Mouse (Mus musculus): ENCODE results near the gene Acta2. TPM values are rescaled to one million over a fixed set of nuclear protein-coding genes. Genes with fewer than 3 reads are reported as not detected.

The Acta2 gene
- polyA plus RNA-seq, 1 experiment, result 2,495 TPM

DNA sequence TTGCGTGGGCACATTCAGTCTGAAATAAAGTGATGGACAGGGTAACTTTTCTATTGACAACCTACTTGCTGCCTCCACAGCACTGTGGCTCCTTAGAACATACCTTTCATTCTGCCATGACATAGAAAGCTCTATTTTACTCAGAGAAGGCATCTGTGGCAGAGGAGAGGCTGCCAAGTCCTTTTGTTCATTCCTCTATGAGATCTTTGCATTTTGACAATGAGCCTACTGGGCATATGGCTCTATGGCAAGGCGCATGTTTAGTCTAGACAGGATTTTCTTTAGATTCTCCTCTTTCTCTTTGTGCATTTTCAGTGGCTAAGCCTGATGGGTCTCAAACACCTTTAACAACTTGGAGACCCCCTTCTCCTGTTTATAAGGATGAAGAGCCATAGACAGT, 17.6 kb downstream of the Acta2 start:
- H3K36me3 ChIP-seq (ENCODE audit: control insufficient read depth, insufficient read depth), result peaks cover 63% of the 10 kb centered on the region
- no peak overlapping the region for H3K4me3 ChIP-seq
- no peak for TF ChIP-seq TCF12 (IDR thresholded peaks at IDR 0.05; ENCODE audit: insufficient read depth, poor library complexity, severe bottlenecking)

DNA sequence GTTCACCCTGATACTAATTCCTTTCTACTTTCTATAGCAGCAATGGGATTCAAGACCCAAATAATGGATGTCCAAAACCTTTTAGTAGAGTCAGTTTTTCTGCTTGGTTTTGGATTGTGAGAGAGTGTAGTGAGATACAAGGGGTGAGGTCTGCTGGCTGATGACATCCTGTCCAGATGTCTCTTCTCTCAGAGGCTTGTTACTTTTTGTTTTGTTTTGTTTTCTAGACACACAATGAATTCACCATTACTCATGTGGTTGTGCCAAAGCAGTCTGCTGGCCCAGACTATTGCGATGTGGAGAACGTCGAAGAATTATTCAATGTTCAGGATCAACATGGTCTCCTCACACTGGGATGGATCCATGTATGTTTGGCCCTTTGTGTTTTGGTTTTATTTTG, 19.3 kb downstream of the Acta2 start:
- H3ac ChIP-seq (ENCODE audit: control insufficient read depth, insufficient read length), result no peak overlapping the region
- H3K4me3 ChIP-seq, result no peak overlapping the region
- no peaks in the 10 kb centered on the region for H3K27me3 ChIP-seq (ENCODE audit: control insufficient read depth, insufficient read depth, insufficient read length)
- H3K36me3 ChIP-seq (ENCODE audit: control insufficient read depth, insufficient read depth), result peaks cover 55% of the 10 kb centered on the region
- no peak for TF ChIP-seq USF1 (IDR thresholded peaks at IDR 0.05; ENCODE audit: low read depth)
- no peak for TF ChIP-seq TCF3 (IDR thresholded peaks at IDR 0.05; ENCODE audit: insufficient read length, low read depth)
- no peak for TF ChIP-seq MYOG (IDR thresholded peaks at IDR 0.05; ENCODE audit: control insufficient read depth in 1 of 3, insufficient read depth in 1 of 3, insufficient read length in 2 of 3, low read depth in 2 of 3)
- no peak for TF ChIP-seq REST (IDR thresholded peaks at IDR 0.05; ENCODE audit: insufficient read depth, insufficient read length)
- no peak for TF ChIP-seq SRF (IDR thresholded peaks at IDR 0.05; ENCODE audit: control insufficient read depth, insufficient read length, low read depth)
- TF ChIP-seq MAX (IDR thresholded peaks at IDR 0.05; ENCODE audit: low read depth), result no peak
- TF ChIP-seq E2F4 (IDR thresholded peaks at IDR 0.05; ENCODE audit: insufficient read depth), result no peak
- no peak for TF ChIP-seq CEBPB (IDR thresholded peaks at IDR 0.05; ENCODE audit: insufficient read depth, poor library complexity, severe bottlenecking)
- TF ChIP-seq POLR2AphosphoS2 (IDR thresholded peaks at IDR 0.05; ENCODE audit: insufficient read length, low read depth), result no peak
- TF ChIP-seq MYOD1 (IDR thresholded peaks at IDR 0.05; ENCODE audit: control insufficient read depth in 1 of 3, insufficient read length in 2 of 3, low read depth in 2 of 3), result no peak
- TF ChIP-seq POLR2A (IDR thresholded peaks at IDR 0.05; ENCODE audit: insufficient read length, low read depth), result no peak
- no peak for TF ChIP-seq TCF12 (IDR thresholded peaks at IDR 0.05; ENCODE audit: insufficient read depth, poor library complexity, severe bottlenecking)
- no peak overlapping the region for H3K4me2 ChIP-seq (ENCODE audit: low read depth)
- H3K79me2 ChIP-seq (ENCODE audit: control insufficient read depth, insufficient read depth), result no peaks in the 10 kb centered on the region

More for the DNA sequence above, 17.6 kb downstream of the Acta2 start:
- Histone ChIP-seq H3K79me2 (ENCODE audit: control insufficient read depth, insufficient read depth) (no peaks in the 10 kb centered on the region), H3K27me3 (ENCODE audit: control insufficient read depth, insufficient read depth, insufficient read length) (no peaks in the 10 kb centered on the region), H3K4me2 (ENCODE audit: low read depth) (no peak overlapping the region), H3ac (ENCODE audit: control insufficient read depth, insufficient read length) (no peak overlapping the region)

DNA sequence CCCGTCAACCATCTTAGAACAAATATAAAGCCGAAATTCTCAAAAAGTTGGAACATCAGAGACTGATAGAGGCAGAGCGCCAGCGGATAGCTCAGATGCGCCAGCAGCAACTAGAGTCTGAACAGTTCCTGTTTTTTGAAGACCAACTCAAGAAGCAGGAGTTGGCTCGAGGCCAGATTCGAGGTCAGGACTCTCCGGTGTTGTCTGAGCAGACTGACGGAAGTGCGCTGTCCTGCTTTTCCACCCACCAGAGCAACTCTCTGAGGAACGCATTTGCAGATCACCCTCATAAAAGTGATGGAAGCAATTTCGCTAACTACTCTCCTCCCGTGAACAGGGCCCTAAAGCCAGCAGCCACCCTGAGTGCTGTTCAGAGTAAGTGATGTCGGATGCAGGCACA, 21.4 kb downstream of the Acta2 start:
- Histone ChIP-seq H3ac (ENCODE audit: control insufficient read depth, insufficient read length) (no peak overlapping the region), H3K4me2 (ENCODE audit: low read depth) (no peak overlapping the region), H3K27me3 (ENCODE audit: control insufficient read depth, insufficient read depth, insufficient read length) (no peaks in the 10 kb centered on the region), H3K4me3 (no peak overlapping the region), H3K79me2 (ENCODE audit: control insufficient read depth, insufficient read depth) (no peaks in the 10 kb centered on the region), H3K36me3 (ENCODE audit: control insufficient read depth, insufficient read depth) (peaks cover 64% of the 10 kb centered on the region)
- TF ChIP-seq POLR2A (IDR thresholded peaks at IDR 0.05; ENCODE audit: insufficient read length, low read depth) (no peak), MYOG (IDR thresholded peaks at IDR 0.05; ENCODE audit: control insufficient read depth in 1 of 3, insufficient read depth in 1 of 3, insufficient read length in 2 of 3, low read depth in 2 of 3) (no peak), REST (IDR thresholded peaks at IDR 0.05; ENCODE audit: insufficient read depth, insufficient read length) (no peak), TCF3 (IDR thresholded peaks at IDR 0.05; ENCODE audit: insufficient read length, low read depth) (no peak), SRF (IDR thresholded peaks at IDR 0.05; ENCODE audit: control insufficient read depth, insufficient read length, low read depth) (no peak), MYOD1 (IDR thresholded peaks at IDR 0.05; ENCODE audit: control insufficient read depth in 1 of 3, insufficient read length in 2 of 3, low read depth in 2 of 3) (no peak)

GRCm38 (mm10) chr19:34232326-34232725, 23.1 kb downstream of the Acta2 start:
- TF ChIP-seq E2F4 (IDR thresholded peaks at IDR 0.05; ENCODE audit: insufficient read depth) (no peak), POLR2A (IDR thresholded peaks at IDR 0.05; ENCODE audit: insufficient read length, low read depth) (no peak), MAX (IDR thresholded peaks at IDR 0.05; ENCODE audit: low read depth) (no peak), POLR2AphosphoS2 (IDR thresholded peaks at IDR 0.05; ENCODE audit: insufficient read length, low read depth) (no peak), SRF (IDR thresholded peaks at IDR 0.05; ENCODE audit: control insufficient read depth, insufficient read length, low read depth) (no peak), REST (IDR thresholded peaks at IDR 0.05; ENCODE audit: insufficient read depth, insufficient read length) (no peak), TCF3 (IDR thresholded peaks at IDR 0.05; ENCODE audit: insufficient read length, low read depth) (no peak), TCF12 (IDR thresholded peaks at IDR 0.05; ENCODE audit: insufficient read depth, poor library complexity, severe bottlenecking) (no peak), USF1 (IDR thresholded peaks at IDR 0.05; ENCODE audit: low read depth) (no peak), MYOD1 (IDR thresholded peaks at IDR 0.05; ENCODE audit: control insufficient read depth in 1 of 3, insufficient read length in 2 of 3, low read depth in 2 of 3) (no peak), MYOG (IDR thresholded peaks at IDR 0.05; ENCODE audit: control insufficient read depth in 1 of 3, insufficient read depth in 1 of 3, insufficient read length in 2 of 3, low read depth in 2 of 3) (no peak), CEBPB (IDR thresholded peaks at IDR 0.05; ENCODE audit: insufficient read depth, poor library complexity, severe bottlenecking) (no peak)

GRCm38 (mm10) chr19:34231596-34231995, 23.8 kb downstream of the Acta2 start:
- Histone ChIP-seq H3K4me3 (no peak overlapping the region), H3K27me3 (ENCODE audit: control insufficient read depth, insufficient read depth, insufficient read length) (no peaks in the 10 kb centered on the region), H3K79me2 (ENCODE audit: control insufficient read depth, insufficient read depth) (no peaks in the 10 kb centered on the region), H3ac (ENCODE audit: control insufficient read depth, insufficient read length) (no peak overlapping the region), H3K4me2 (ENCODE audit: low read depth) (no peak overlapping the region), H3K36me3 (ENCODE audit: control insufficient read depth, insufficient read depth) (peaks cover 65% of the 10 kb centered on the region)
- TF ChIP-seq USF1 (IDR thresholded peaks at IDR 0.05; ENCODE audit: low read depth) (no peak), REST (IDR thresholded peaks at IDR 0.05; ENCODE audit: insufficient read depth, insufficient read length) (no peak), POLR2AphosphoS2 (IDR thresholded peaks at IDR 0.05; ENCODE audit: insufficient read length, low read depth) (no peak), MAX (IDR thresholded peaks at IDR 0.05; ENCODE audit: low read depth) (no peak), SRF (IDR thresholded peaks at IDR 0.05; ENCODE audit: control insufficient read depth, insufficient read length, low read depth) (no peak), CEBPB (IDR thresholded peaks at IDR 0.05; ENCODE audit: insufficient read depth, poor library complexity, severe bottlenecking) (no peak), E2F4 (IDR thresholded peaks at IDR 0.05; ENCODE audit: insufficient read depth) (no peak), POLR2A (IDR thresholded peaks at IDR 0.05; ENCODE audit: insufficient read length, low read depth) (no peak), TCF12 (IDR thresholded peaks at IDR 0.05; ENCODE audit: insufficient read depth, poor library complexity, severe bottlenecking) (no peak), MYOG (IDR thresholded peaks at IDR 0.05; ENCODE audit: control insufficient read depth in 1 of 3, insufficient read depth in 1 of 3, insufficient read length in 2 of 3, low read depth in 2 of 3) (no peak), MYOD1 (IDR thresholded peaks at IDR 0.05; ENCODE audit: control insufficient read depth in 1 of 3, insufficient read length in 2 of 3, low read depth in 2 of 3) (no peak), TCF3 (IDR thresholded peaks at IDR 0.05; ENCODE audit: insufficient read length, low read depth) (no peak)

More at GRCm38 (mm10) chr19:34232326-34232725, 23.1 kb downstream of the Acta2 start:
- Histone ChIP-seq H3K27me3 (ENCODE audit: control insufficient read depth, insufficient read depth, insufficient read length) (no peaks in the 10 kb centered on the region), H3K36me3 (ENCODE audit: control insufficient read depth, insufficient read depth) (peaks cover 64% of the 10 kb centered on the region), H3K4me2 (ENCODE audit: low read depth) (no peak overlapping the region), H3K79me2 (ENCODE audit: control insufficient read depth, insufficient read depth) (no peaks in the 10 kb centered on the region), H3K4me3 (no peak overlapping the region), H3ac (ENCODE audit: control insufficient read depth, insufficient read length) (no peak overlapping the region)

All from myocyte (in vitro differentiated cells).